Mouse (Mus musculus): ENCODE measurements around the gene Igfbpl1. TPM values are rescaled to one million over a fixed set of nuclear protein-coding genes. Genes with fewer than 3 reads are reported as not detected.
A peak's percentile ranks its signal among the peaks of the same experiment; 100 is the strongest.

Gene Igfbpl1
- polyA plus RNA-seq, 1 experiment from 2014 or later: 0.40 TPM

DNA sequence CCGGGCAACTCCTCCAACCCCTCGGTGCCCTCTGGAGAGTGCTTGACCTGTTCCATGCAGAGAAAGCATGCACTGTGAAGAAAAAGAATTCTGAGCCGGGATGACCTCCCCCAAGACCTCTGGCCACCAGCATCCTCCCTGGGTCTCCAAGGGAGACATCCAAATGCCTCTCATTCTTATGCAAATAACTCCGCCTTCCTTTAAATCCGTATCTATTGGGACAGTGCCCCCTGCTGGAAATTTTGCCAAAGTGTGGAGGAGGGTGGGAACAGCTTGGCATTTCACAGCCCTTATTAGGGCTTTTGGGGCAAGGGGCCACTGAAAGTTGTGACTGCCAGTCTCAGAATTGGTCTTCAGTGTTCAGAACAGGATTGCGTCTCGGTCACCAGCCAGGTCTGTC lies 11.2 kb downstream of the Igfbpl1 start:
- no peak overlapping the region for H3K4me2 ChIP-seq
- no peaks in the 10 kb centered on the region for H3K36me3 ChIP-seq (ENCODE audit: control insufficient read depth, insufficient read depth, low read length)
- no peak for ATAC-seq (replicated peaks; ENCODE audit: low FRiP score)
- DNase-seq (ENCODE audit: low spot score): no peak
- no peak overlapping the region for H3K9ac ChIP-seq (ENCODE audit: low read depth, low read length)
- WGBS: 39% methylated on average over 7 of the region's 7 CpGs
- H3K9me3 ChIP-seq (ENCODE audit: control insufficient read depth, low read length): no peaks in the 10 kb centered on the region
- no peak overlapping the region for H3K27ac ChIP-seq (ENCODE audit: low read depth, low read length)
- no peak overlapping the region for H3K4me3 ChIP-seq (ENCODE audit: low read depth, low read length)
- no peaks in the 10 kb centered on the region; the same call in none of the 2 replicates for H3K27me3 ChIP-seq (replicated peaks; ENCODE audit: control insufficient read depth, insufficient read depth, low read length)
- H3K4me1 ChIP-seq (replicated peaks; ENCODE audit: control insufficient read depth, insufficient read depth, low read length): peaks cover 8% of the 10 kb centered on the region

GRCm38 (mm10) chr4:45811250-45811649 lies 15.5 kb downstream of the Igfbpl1 start:
- Histone ChIP-seq H3K27ac (ENCODE audit: low read depth, low read length) (no peak overlapping the region), H3K4me1 (replicated peaks; ENCODE audit: control insufficient read depth, insufficient read depth, low read length) (no peaks in the 10 kb centered on the region), H3K27me3 (replicated peaks; ENCODE audit: control insufficient read depth, insufficient read depth, low read length) (peaks cover 2% of the 10 kb centered on the region; the same call in 1 of the 2 replicates), H3K9ac (ENCODE audit: low read depth, low read length) (no peak overlapping the region), H3K9me3 (ENCODE audit: control insufficient read depth, low read length) (no peaks in the 10 kb centered on the region), H3K36me3 (ENCODE audit: control insufficient read depth, insufficient read depth, low read length) (no peaks in the 10 kb centered on the region), H3K4me2 (no peak overlapping the region), H3K4me3 (ENCODE audit: low read depth, low read length) (no peak overlapping the region)
- ATAC-seq (replicated peaks; ENCODE audit: low FRiP score) (no peak), DNase-seq (ENCODE audit: low spot score) (no peak)
- 26% methylated on average over 8 of the region's 8 CpGs for WGBS

DNA sequence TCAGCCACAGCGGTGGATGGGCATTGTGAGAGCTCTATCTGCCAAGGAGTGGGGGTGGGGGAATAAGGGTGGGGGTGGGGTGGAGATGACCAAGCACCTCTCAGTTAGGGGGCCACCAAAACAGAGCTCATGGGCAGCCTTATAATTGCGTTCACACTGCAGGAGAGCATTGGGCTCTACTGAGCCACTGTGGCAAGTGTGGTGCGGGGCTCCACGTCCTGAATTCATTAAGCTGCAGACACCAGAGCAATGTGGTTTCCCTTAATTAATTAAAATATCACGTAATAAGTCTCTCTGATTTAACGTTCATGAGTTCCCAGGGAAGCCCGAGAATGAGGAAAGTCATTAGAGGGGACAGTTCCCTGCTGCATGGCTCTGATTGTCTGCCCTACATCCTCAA lies 18.7 kb downstream of the Igfbpl1 start:
- no peak for DNase-seq (ENCODE audit: low spot score)
- H3K9ac ChIP-seq (ENCODE audit: low read depth, low read length): no peak overlapping the region
- WGBS: 45% methylated on average over 7 of the region's 7 CpGs
- H3K27ac ChIP-seq (ENCODE audit: low read depth, low read length): no peak overlapping the region
- H3K27me3 ChIP-seq (replicated peaks; ENCODE audit: control insufficient read depth, insufficient read depth, low read length): peaks cover 2% of the 10 kb centered on the region; the same call in 1 of the 2 replicates
- H3K4me1 ChIP-seq (replicated peaks; ENCODE audit: control insufficient read depth, insufficient read depth, low read length): no peaks in the 10 kb centered on the region
- no peak overlapping the region for H3K4me2 ChIP-seq
- no peak overlapping the region for H3K4me3 ChIP-seq (ENCODE audit: low read depth, low read length)
- no peak for ATAC-seq (replicated peaks; ENCODE audit: low FRiP score)
- H3K9me3 ChIP-seq (ENCODE audit: control insufficient read depth, low read length): no peaks in the 10 kb centered on the region
- peaks cover 3% of the 10 kb centered on the region; the same call in 1 of the 2 replicates for H3K36me3 ChIP-seq (ENCODE audit: control insufficient read depth, insufficient read depth, low read length)

DNA sequence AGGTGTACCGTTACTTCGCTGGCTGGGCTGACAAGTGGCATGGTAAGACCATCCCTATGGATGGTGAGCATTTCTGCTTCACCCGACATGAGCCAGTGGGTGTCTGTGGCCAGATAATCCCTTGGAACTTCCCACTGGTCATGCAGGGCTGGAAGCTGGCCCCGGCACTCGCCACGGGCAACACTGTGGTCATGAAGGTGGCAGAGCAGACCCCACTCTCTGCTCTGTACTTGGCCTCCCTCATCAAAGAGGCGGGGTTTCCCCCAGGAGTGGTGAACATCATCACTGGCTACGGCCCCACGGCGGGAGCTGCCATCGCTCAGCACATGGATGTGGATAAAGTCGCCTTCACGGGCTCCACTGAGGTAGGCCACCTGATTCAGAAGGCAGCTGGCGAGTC lies 23.8 kb downstream of the Igfbpl1 start:
- Histone ChIP-seq H3K4me1 (replicated peaks; ENCODE audit: control insufficient read depth, insufficient read depth, low read length) (peaks cover 8% of the 10 kb centered on the region; the same call in 1 of the 2 replicates), H3K9me3 (ENCODE audit: control insufficient read depth, low read length) (no peaks in the 10 kb centered on the region), H3K4me3 (ENCODE audit: low read depth, low read length) (no peak overlapping the region), H3K27me3 (replicated peaks; ENCODE audit: control insufficient read depth, insufficient read depth, low read length) (no peaks in the 10 kb centered on the region), H3K4me2 (no peak overlapping the region), H3K36me3 (ENCODE audit: control insufficient read depth, insufficient read depth, low read length) (peaks cover 3% of the 10 kb centered on the region; the same call in 1 of the 2 replicates), H3K27ac (ENCODE audit: low read depth, low read length) (no peak overlapping the region), H3K9ac (ENCODE audit: low read depth, low read length) (no peak overlapping the region)
- WGBS: 90% methylated on average over 14 of the region's 14 CpGs
- no peak for ATAC-seq (replicated peaks; ENCODE audit: low FRiP score)
- no peak for DNase-seq (ENCODE audit: low spot score)

GRCm38 (mm10) chr4:45799956-45800537 lies 26.7 kb downstream of the Igfbpl1 start:
- H3K4me1 ChIP-seq (replicated peaks; ENCODE audit: control insufficient read depth, insufficient read depth, low read length): peaks cover 13% of the 10 kb centered on the region; the same call in 1 of the 2 replicates
- H3K9me3 ChIP-seq (ENCODE audit: control insufficient read depth, low read length): no peaks in the 10 kb centered on the region
- H3K4me3 ChIP-seq (ENCODE audit: low read depth, low read length): no peak overlapping the region
- 33% methylated on average over 3 of the region's 3 CpGs for WGBS
- peaks cover 8% of the 10 kb centered on the region for H3K27me3 ChIP-seq (replicated peaks; ENCODE audit: control insufficient read depth, insufficient read depth, low read length)
- H3K27ac ChIP-seq (ENCODE audit: low read depth, low read length): peak overlapping the region; percentile 33; the same call in 1 of the 2 replicates
- ATAC-seq (replicated peaks; ENCODE audit: low FRiP score) (no peak), DNase-seq (ENCODE audit: low spot score) (no peak)
- peaks cover 3% of the 10 kb centered on the region; the same call in 1 of the 2 replicates for H3K36me3 ChIP-seq (ENCODE audit: control insufficient read depth, insufficient read depth, low read length)
- H3K9ac ChIP-seq (ENCODE audit: low read depth, low read length): no peak overlapping the region
- H3K4me2 ChIP-seq: peak overlapping the region; percentile 38

DNA sequence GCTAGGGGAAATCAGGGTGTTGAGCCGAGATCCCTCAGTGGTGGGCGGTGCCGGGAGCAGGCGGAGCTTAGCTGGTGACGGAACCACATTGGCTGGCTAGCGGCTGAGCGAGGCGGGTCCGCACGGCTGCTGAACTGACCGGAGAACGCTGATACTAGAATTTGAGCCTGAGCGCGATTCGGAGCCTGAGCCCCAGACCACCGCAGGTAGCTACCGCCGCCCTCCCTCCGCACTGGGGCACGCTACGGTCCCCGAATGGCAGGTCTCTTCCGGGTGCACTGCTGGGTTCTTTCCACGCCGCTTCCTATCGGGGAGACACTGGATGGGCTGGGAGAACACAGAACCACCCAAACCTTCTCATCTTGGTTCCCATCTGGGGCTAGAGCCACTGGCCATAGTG lies 27.8 kb downstream of the Igfbpl1 start, which contains the start of gene Aldh1b1:
Gene Aldh1b1, plus strand, starts transcription at position 59 of the 400 bp plus-strand sequence.
- DNase-seq (ENCODE audit: low spot score) (peak; percentile 65), ATAC-seq (replicated peaks; ENCODE audit: low FRiP score) (peak; percentile 82)
- peak within 1 kb of the TSS; percentile 66 for H3K4me2 ChIP-seq
- peak within 1 kb of the TSS; percentile 37 for H3K4me3 ChIP-seq (ENCODE audit: low read depth, low read length)
- no peak within 1 kb of the TSS for H3K27ac ChIP-seq (ENCODE audit: low read depth, low read length)
- peaks cover 8% of the 10 kb centered on the region for H3K27me3 ChIP-seq (replicated peaks; ENCODE audit: control insufficient read depth, insufficient read depth, low read length)
- peaks cover 3% of the 10 kb centered on the region; the same call in 1 of the 2 replicates for H3K36me3 ChIP-seq (ENCODE audit: control insufficient read depth, insufficient read depth, low read length)
- H3K9ac ChIP-seq (ENCODE audit: low read depth, low read length): peak within 1 kb of the TSS; percentile 38; the same call in 1 of the 2 replicates
- H3K9me3 ChIP-seq (ENCODE audit: control insufficient read depth, low read length): no peaks in the 10 kb centered on the region
- H3K4me1 ChIP-seq (replicated peaks; ENCODE audit: control insufficient read depth, insufficient read depth, low read length): peaks cover 13% of the 10 kb centered on the region; the same call in 1 of the 2 replicates
- WGBS: 2% methylated on average over 26 of the region's 26 CpGs

- H3K27me3 ChIP-seq (replicated peaks; ENCODE audit: control insufficient read depth, insufficient read depth, low read length): peaks cover 8% of the 10 kb centered on the region
- peaks cover 13% of the 10 kb centered on the region; the same call in 1 of the 2 replicates for H3K4me1 ChIP-seq (replicated peaks; ENCODE audit: control insufficient read depth, insufficient read depth, low read length)
- ATAC-seq (replicated peaks; ENCODE audit: low FRiP score): no peak
Observed at GRCm38 (mm10) chr4:45796760-45797159, 30.0 kb downstream of the Igfbpl1 start.

GRCm38 (mm10) chr4:45795191-45795811 lies 31.4 kb downstream of the Igfbpl1 start:
- peak overlapping the region; percentile 53 for H3K4me2 ChIP-seq
- peak overlapping the region; percentile 45 for H3K27ac ChIP-seq (ENCODE audit: low read depth, low read length)
- no peaks in the 10 kb centered on the region for H3K36me3 ChIP-seq (ENCODE audit: control insufficient read depth, insufficient read depth, low read length)
- WGBS: 5% methylated on average over 12 of the region's 12 CpGs
- peak overlapping the region; percentile 28 for H3K4me3 ChIP-seq (ENCODE audit: low read depth, low read length)
- DNase-seq (ENCODE audit: low spot score) (peak; percentile 42), ATAC-seq (replicated peaks; ENCODE audit: low FRiP score) (peak; percentile 28; the same call in 1 of the 2 replicates)
- peaks cover 11% of the 10 kb centered on the region; the same call in 1 of the 2 replicates for H3K4me1 ChIP-seq (replicated peaks; ENCODE audit: control insufficient read depth, insufficient read depth, low read length)
- H3K9ac ChIP-seq (ENCODE audit: low read depth, low read length): 0 out of 2 replicates have a peak overlapping the region, but pooled peaks have one; percentile 25
- no peaks in the 10 kb centered on the region for H3K9me3 ChIP-seq (ENCODE audit: control insufficient read depth, low read length)
- peaks cover 8% of the 10 kb centered on the region for H3K27me3 ChIP-seq (replicated peaks; ENCODE audit: control insufficient read depth, insufficient read depth, low read length)

More at GRCm38 (mm10) chr4:45796760-45797159, 30.0 kb downstream of the Igfbpl1 start:
- Histone ChIP-seq H3K4me2 (no peak overlapping the region), H3K9ac (ENCODE audit: low read depth, low read length) (no peak overlapping the region), H3K9me3 (ENCODE audit: control insufficient read depth, low read length) (no peaks in the 10 kb centered on the region), H3K36me3 (ENCODE audit: control insufficient read depth, insufficient read depth, low read length) (no peaks in the 10 kb centered on the region), H3K27ac (ENCODE audit: low read depth, low read length) (no peak overlapping the region), H3K4me3 (ENCODE audit: low read depth, low read length) (no peak overlapping the region)
- 39% methylated on average over 5 of the region's 5 CpGs for WGBS
- DNase-seq (ENCODE audit: low spot score): no peak

Measured in liver, embryonic 11.5 days (tissue).